Mouse (Mus musculus) bone marrow macrophage, adult 2 months (primary cell): ENCODE data around the gene Iqschfp.

ENCODE experiments used
- CTCF ChIP-seq: IDR thresholded peaks from 2 replicates; pipeline ENCODE4 v1.5.1; 2012; ENCODE audit warnings: low read depth, mild to moderate bottlenecking, low read length, moderate library complexity
- POLR2A ChIP-seq: IDR thresholded peaks from 2 replicates; pipeline ENCODE4 v1.6.1; 2012; ENCODE audit warnings: mild to moderate bottlenecking, low read depth, low read length, borderline replicate concordance

- TF ChIP-seq POLR2A (no peak), CTCF (no peak)
Measured at GRCm38 (mm10) chr3:68531908-68532307, 639.9 kb downstream of the Iqschfp start.
